Mouse (Mus musculus): ENCODE measurements around the gene Mtch1.

DNA sequence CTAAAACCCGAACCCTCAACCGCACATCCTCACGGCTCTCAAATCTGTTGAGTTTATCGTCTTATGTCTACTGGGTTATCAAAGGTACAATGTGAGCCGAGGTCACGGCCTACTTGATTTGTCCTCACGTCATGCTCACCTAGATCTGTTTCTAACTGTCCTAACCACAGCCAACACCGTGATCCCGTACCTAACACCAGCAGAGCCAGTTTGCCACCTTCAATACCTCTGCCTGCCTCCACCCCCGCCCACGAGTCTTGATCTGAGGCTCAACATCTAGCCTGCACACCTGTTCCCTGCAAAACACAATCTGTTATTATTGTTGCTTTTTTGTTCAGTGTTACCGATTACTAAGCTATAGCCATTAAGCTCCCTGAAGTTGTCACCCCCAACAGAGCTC lies 2.5 kb downstream of the Mtch1 start:
- TF ChIP-seq CTCF (IDR thresholded peaks at IDR 0.05 in 2 of 3, conservative IDR thresholded peaks at IDR 0.05 in 1 of 3; ENCODE audit: control insufficient read depth in 1 of 3, insufficient read depth in 1 of 3, low read depth in 2 of 3, low read length in 3 of 3, poor library complexity in 1 of 3, severe bottlenecking in 1 of 3) (no peak), USF1 (IDR thresholded peaks at IDR 0.05; ENCODE audit: low read depth, low read length) (no peak), ZMIZ1 (IDR thresholded peaks at IDR 0.05; ENCODE audit: low read depth, low read length) (no peak), E2F4 (IDR thresholded peaks at IDR 0.05; ENCODE audit: borderline replicate concordance, low read depth, low read length) (no peak), HCFC1 (IDR thresholded peaks at IDR 0.05; ENCODE audit: low read depth, low read length) (no peak), TAL1 (IDR thresholded peaks at IDR 0.05; ENCODE audit: low read length) (no peak), CHD1 (IDR thresholded peaks at IDR 0.05; ENCODE audit: low read depth, low read length) (no peak), POLR2A (IDR thresholded peaks at IDR 0.05; ENCODE audit: control insufficient read depth in 1 of 2, insufficient read depth in 1 of 2, low read depth in 1 of 2, low read length in 2 of 2, poor library complexity in 1 of 2) (no peak)
